Mouse (Mus musculus): ENCODE results near the gene Ostf1. TPM values are rescaled to one million over a fixed set of nuclear protein-coding genes. Genes with fewer than 3 reads are reported as not detected.

The Ostf1 gene
- 63.1 and 67.4 TPM in 2 replicates for polyA plus RNA-seq (2012; rRNA removed)

DNA sequence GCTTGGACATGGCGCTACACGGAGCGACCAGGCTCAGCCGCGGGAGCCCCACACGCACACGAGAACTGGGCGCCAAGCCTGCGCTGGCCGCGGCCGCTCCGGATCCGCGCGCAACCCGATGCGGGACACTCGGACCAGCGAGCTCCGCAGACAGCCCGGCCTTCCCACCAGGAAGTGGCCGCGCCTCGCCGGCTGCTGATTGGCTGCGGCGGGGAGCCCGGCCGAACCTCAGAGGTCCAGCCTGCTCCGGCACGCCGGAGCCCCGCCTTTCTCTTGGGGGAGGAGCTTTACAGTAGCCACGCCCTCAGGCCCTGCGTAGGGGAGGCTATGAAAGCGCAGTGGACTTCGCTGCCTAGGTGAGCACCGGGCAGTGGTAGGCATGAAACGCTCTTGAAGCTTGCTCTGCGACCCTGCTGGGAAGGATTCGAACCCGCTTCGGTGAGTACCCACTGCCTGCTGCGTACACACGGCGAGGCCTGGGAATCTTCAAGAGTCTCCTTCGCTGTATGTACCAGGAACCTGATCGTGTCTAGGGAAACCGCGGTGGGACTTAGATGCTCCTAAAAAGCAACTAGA is at the start of gene Ostf1, which contains the start of gene Nmrk1:
Ostf1 (minus strand) TSS at position 180 of the 576 bp plus-strand sequence.
Nmrk1 (plus strand) TSS at position 307 of the 576 bp plus-strand sequence.

DNA sequence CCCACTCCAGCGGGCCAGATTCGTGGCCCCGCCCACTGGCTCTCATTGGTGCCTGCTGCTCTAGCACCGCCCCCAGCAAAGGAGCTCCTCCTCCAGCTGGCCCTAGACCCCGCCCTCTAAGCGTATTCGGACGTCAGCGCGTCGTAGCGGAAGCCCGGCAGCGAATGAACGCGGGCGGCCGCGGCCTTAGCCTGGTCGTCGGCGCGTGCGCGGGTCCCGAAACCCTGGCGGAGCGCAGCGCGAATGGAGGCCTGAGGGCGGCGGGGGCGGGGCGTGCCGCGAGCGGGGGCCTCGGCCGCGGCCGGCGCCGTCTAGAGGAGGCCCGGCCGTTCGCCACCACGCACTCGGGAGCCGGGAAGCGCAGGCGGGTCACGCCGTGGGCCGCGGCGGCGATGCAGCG is 39.0 kb upstream of the Ostf1 start, which contains the start of gene Carnmt1:
Carnmt1 (plus strand) TSS at position 157 of the 400 bp plus-strand sequence.

Other genes with a start within 250 kb of the Ostf1 start
- 3.3 and 4.1 TPM in 2 replicates for gene Nmrk1, start 127 bp upstream of the Ostf1 start, polyA plus RNA-seq (2012; rRNA removed)
- gene Carnmt1, start 38.9 kb upstream of the Ostf1 start, polyA plus RNA-seq (2012; rRNA removed) = 8.5 and 9.9 TPM in 2 replicates
- gene D030056L22Rik, start 81.4 kb upstream of the Ostf1 start, polyA plus RNA-seq (2012; rRNA removed) = 13.3 and 13.4 TPM in 2 replicates
- gene Trpm6, start 118.2 kb upstream of the Ostf1 start, polyA plus RNA-seq (2012; rRNA removed) = 9.1 and 10.0 TPM in 2 replicates

Measured in colon, adult 2 months (tissue).